Mouse (Mus musculus) stomach, postnatal 0 days (tissue): ENCODE results near the gene Acot7.

Source experiments
- CTCF ChIP-seq: IDR thresholded peaks from 2 replicates; pipeline ENCODE4 v1.5.1; 2016; ENCODE audit warnings: antibody characterized with exemption, low read depth, mild to moderate bottlenecking, moderate library complexity
- EP300 ChIP-seq: optimal IDR thresholded peaks from 2 replicates; pipeline ENCODE3; 2016; ENCODE audit warnings: antibody characterized with exemption

DNA sequence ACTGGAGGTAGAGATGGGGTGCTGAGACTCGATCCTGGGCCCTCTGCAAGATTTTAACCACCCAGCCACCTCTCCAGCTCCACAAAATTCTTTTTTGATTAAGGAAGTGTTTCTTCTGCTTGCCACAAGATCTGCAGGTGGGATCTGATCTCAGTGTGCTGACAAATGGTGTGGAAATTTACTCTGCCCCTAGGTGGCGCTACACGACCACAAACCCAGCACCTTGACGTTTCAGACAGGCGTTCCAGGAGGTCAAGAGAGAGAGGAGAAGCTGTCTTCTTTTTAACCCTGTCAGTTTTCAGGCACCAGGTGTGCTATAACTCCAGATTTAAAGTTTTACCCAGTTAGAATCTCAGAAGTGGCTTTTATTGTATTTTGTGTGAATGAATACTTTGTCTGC, 4.9 kb upstream of the Acot7 start:
- TF ChIP-seq CTCF (peak; percentile 95), EP300 (no peak)
